Mouse (Mus musculus): ENCODE data around the gene Clic1.

The Clic1 gene

DNA sequence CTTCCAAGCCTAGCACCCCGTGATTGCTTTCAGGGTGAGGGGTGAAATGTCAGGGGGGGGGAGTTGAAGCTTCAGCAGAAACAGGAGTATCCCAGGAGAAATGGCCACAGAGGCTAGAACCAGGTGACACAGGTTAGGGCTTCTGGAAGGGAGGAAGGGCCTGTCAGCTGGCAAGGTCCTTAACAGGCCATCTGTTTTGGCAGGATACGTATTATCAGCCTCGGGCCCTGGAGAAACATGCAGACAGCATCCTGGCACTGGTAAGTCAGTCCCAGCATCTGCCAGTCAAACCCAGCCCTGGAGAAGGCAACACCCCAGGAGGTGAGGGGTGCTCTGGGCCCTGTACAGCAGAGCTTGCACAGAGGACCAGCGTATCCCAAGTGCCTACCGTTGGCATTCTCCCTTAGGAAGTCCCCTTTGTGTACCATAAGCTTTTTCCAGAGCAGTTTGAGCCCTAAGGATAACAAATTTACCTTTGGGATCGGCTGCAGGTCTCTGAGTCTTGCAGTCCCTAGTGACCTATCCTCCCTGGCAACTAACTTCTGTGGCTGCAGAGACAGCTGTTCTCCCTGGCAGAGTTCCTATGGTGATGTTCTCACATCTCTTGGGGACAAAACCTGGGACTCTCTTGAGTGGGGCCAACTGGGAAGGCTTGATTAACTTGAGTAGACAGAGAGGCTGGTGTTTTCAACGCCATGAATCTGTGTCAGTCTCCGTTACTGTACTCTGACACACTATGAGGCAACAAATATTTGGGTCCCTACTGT lies 40.6 kb downstream of the Clic1 start:
- DNase-seq (ENCODE audit: low spot score in 2 of 2), result no peak

DNA sequence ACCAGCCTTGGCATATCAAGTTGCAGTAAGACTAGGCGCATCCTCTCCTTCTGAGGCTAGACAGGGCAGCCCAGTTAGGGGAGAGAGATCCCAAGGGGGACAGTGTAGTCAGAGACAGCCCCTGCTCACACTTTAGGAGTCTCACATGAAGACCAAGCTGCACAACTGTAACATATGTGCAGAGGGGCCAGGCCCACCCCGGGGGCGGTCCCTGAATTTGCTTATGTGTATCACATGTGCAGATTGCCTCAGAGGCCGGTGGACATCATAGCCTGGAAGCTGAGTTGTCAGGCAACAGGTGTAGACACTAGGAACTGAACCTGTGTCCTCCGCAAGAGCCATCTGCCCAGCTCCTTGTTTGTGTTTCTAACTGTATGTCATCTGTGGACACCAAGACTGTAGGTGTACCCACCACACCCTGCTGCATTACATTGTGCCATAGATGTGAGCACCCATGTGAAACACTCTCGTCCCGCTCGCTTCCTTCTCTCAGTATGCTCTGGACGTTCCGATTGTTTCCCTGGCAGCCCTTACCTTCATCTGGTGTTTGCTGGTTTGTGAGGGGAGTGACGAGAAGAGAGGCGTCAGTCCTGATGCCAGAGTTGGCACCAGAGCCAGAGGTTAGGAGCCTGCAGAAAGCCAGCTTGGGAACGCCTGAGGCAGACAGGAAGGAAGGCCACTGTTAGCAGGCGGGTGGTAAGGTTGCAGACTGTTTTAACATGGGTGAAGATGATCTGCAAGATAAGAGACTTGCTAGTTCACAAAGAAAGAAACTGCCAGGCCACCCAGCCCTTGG lies 42.8 kb downstream of the Clic1 start:
- DNase-seq (ENCODE audit: low spot score in 2 of 2), result no peak

DNA sequence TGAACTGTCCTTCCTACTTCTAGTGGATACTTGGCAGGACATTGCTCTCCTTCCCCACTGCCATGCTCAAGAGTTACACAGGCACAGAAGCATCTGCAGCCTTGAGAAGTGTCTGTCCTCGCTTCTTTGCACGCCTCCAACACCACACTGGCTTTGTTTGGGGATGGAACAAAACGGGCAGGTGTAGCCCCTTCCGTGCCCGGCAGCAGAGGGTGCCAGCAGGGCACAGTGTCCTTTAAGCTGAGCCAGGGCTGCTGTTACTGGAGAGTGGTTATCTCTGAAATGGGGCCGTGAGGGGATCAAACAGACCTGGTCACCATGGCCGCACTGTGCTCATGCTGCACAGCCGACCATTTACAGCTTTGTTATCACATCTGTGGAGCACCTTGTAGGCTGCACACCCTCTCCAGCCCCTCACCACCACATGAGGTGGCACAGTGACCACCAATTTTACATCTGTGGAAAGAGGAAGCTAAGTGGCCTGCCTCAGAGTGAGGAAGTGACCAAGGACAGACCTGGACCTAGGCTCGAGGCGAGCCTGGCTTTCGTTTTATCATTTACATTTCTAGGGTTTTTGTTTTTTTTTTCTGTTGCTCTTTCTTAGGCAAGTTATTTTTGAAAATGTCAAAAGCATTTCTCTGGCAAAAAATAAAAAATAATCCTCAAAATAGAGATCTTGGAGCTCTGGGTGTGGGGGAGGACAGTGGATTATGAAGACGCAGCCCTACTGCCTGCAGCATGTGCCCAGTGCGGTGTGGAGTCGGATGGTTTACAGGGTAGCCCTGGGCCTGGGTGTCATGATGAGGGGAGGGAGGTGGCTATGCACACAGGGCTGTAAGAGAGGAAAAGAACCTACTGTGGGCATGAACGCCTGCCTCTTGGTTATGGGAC lies 45.0 kb downstream of the Clic1 start:
- DNase-seq (ENCODE audit: low spot score in 2 of 2), result no peak

DNA sequence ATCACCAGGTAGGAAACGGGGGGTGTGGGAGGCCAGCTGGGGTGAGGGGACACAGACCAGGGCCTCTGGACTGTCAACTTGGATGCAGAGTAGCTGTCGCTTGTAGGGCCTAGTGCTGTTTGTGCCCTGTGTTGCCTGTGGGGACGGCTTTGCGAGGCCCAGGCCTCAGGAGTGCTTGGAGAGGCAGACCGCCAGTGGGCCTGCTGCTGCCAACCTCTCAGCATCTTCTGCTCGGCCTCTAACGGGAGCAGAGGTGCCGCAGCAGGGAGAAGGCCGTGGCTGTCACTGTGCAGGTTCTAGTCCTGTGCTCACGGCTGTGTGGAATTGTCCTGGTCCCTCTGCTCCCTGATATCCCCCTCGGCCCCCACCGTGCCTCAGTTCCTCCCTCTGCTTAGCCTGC lies 46.8 kb downstream of the Clic1 start:
- no peak for DNase-seq (ENCODE audit: low spot score in 2 of 2)

DNA sequence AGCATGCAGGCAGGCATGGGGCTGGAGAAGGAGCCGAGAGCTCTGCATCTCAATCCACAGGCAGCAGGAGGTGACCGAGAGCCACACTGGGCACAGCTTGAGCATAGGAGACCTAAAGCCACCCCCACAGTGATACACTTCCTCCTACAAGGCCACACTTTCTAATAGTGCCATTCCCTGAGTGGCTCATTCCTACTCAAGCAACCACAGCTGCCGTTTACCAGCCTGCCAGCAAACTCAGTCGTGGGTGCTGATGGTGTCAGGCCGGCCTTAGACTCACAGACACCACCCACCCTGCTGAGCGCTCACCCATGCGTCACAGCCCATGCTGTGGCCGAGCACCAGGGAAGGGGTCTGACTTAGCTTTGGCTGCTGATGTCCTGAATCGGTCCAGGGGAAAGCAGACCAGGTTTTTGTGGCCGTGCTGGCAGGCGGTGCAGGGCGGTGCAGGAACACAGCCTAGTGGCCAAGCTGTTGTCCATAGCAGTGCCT lies 47.4 kb downstream of the Clic1 start:
- DNase-seq (ENCODE audit: low spot score in 2 of 2), result no peak

DNA sequence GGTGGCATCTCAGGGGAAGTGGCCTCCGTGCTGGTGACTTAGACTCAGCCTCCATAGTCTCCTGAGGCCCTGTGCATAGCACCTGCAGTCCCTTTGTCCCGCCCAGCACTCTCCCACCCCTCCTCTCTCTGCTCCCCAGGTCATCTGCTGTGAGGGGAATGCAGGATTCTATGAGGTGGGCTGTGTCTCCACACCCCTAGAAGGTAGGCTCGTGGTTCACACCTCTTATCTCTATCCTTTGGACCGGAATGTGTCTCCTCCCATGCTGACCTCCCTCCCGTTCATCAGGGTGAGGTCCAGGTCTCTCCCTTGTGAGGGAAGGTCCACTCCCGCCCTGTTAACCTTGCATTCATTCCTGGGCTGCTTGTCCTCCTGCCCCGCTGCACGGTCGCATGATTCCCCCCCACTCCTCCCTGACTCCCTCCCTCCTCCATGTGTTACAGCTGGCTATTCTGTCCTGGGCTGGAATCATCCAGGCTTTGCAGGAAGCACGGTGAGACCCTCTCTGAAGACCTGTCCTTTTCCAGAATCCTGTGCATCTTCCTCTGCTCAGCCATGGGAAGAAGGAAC lies 50.5 kb downstream of the Clic1 start:
- no peak for DNase-seq (ENCODE audit: low spot score in 2 of 2)

DNA sequence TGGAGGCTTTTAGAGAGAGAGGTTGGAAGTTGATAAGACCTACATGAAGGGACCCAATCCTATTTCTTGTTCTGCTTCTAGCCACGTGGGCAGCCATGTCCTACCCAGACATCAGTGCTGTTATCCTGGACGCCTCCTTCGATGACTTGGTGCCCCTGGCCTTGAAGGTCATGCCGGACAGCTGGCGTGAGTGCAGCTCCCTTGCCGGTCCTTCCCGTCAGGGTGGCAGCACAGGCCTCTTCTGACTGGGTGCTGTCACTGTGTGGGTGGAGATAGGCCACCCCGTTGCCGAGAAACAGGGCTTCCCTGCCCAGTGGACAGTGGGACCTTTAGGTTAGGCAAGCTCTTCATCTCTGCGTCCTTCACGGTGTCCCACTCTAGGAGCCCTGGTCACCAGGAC lies 51.4 kb downstream of the Clic1 start:
- DNase-seq (ENCODE audit: low spot score in 2 of 2), result no peak

DNA sequence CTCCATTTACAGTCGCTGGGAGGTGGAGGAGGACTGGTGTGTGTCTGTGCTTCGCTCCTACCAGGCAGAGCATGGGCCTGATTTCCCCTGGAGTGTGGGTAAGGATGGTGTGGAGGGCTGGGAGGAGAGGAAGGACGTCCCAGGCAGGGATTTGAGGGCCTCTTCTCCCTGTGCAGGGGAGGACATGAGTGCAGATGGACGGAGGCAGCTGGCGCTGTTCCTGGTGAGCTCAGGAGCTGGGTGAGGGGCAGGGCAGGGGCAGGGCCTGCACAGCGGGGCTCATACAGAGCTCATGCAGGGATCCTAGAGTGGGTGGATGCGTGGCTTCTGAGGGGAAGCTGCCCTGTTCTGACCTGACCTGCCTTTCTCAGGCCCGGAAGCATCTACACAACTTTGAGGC lies 52.5 kb downstream of the Clic1 start:
- no peak for DNase-seq (ENCODE audit: low spot score in 2 of 2)

DNA sequence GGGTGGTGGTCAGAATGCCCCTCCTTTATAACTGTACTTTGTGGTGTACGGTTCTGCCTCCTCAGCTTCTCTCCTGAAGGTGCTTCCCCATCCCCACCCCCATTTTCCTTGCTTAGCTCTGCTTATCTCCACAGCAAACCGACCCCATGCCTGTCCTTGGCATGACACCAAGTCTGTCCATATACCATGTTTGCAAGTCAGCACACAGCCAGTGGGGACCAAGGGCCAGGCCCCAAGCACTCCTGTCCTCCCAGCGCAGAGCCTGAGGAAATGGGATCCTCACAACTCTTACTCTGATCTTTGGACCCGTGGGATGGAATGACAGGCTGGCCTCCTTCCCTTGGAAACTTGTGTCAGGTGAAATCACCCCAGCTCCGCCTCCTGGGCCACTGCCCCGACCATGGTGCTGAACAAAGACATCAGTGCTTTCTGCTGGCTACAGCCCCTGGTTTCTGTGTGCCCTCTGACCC lies 53.5 kb downstream of the Clic1 start:
- no peak for DNase-seq (ENCODE audit: low spot score in 2 of 2)

DNA sequence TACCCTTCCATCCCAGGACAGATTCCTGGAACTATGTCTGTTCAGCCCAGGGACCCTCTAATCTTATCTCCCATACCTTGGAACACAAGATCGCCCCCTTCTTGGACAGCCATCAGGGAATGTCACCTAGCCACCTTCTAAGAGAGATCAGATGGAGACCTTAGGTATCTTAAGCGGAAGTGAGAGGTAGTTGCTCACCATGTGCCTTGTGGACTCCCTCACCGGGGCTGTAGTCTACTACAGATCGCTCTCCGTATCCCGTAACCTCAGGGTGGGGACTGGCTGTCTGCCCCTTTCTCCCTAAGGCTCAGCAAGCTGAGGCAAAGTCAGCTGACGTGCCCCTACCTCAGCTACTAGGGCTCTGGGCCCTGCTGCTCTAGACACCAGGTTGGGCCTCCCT lies 54.3 kb downstream of the Clic1 start:
- DNase-seq (ENCODE audit: low spot score in 2 of 2), result no peak

DNA sequence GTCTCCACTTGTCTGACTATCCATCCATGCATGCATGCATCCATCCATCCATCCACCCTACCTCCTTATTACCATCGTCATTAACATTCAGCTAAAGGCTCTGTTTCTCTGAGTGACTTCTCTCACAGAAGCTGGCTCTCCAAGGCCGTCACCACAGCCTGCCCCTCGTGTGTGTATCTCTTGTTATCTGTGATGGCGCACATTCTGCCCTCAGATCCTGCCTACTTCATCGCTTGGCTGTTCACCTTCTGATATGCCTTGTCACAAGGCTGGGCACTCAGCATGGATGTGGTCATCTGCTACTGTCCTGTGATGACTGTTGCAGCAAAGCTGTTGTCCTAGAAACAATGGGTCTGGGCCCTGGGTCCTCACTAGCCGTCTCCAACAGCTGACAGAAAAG lies 55.0 kb downstream of the Clic1 start:
- no peak for DNase-seq (ENCODE audit: low spot score in 2 of 2)

DNA sequence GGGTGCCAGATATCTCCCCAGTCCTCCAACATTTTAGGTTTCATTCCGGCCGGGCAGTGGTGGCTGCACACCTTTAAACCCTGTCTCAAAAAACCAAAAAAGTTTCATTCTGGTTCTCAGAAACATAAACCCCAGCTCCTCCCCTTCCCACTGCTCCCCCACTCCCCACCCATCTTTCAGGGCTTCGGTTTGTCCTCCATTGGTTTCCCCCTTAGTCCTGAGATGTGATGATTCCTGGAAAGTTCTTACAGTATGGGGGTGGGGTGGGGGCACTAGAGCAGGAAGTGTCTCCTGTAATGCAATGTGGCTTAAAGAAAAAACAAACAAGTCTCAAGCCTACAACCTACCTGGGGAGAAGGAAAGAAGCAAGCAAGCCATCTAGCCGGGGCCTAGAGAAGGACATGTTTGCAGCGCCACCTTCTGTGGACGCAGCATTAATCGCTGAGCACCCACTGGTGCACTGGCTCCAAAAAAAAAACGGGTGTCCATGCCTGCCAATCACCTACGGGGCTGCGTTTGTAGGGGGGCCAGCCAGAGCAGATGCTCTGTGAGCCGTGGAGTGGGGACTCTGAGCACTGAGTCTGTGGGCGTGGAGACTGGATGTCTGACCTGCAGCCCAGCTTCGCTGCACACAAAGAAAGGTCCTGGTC lies 56.1 kb downstream of the Clic1 start:
- peak in 1 of 2 experiments; percentile 34 for DNase-seq (ENCODE audit: low spot score in 2 of 2)

DNA sequence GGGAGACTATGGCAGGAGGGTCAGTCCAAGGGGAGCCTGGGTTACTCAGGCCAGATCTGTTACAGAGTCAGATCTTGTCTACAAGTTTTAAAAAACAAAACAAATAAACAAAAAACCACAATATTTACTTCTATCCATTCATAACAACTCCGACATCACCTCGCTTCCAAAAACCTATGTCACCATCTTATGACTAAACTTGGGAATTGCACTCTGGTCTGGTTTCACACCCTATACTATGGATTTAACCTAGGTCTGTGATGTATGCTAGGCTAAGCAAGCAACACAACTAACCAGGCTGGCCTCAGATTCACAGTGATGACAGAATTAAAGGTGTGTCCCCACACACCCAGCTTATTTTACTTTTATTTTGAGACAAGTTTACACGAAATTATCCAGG lies 56.8 kb downstream of the Clic1 start:
- DNase-seq (ENCODE audit: low spot score in 2 of 2), result no peak

DNA sequence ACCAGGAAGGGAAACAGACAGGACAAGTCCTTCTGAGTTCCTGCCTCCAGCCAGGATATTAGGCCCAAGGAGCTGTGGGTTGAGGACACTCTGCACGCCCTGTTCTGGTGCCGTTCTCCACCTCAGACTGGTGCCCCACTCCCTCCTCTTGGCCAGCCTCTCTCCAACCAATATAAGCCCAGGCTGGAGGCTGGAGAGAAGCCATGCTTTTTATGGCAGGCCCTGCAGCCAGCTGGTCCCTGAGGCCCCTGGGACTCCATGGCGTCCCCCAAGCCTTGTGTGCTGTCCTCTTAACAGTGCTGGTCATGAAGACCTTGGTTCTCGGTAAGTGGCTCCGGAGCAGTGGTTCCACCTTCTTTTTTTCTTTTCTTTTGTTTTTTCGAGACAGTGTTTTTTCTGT lies 58.3 kb downstream of the Clic1 start, which contains the start of gene Ly6g5c:
Ly6g5c (plus strand) TSS at position 183 of the 400 bp plus-strand sequence.
- no peak for DNase-seq (ENCODE audit: low spot score in 2 of 2)

Data from urinary bladder, postnatal 36 days (tissue).